ENCODE assay signal across 13 mouse cellular contexts in the genomic region with DNA sequence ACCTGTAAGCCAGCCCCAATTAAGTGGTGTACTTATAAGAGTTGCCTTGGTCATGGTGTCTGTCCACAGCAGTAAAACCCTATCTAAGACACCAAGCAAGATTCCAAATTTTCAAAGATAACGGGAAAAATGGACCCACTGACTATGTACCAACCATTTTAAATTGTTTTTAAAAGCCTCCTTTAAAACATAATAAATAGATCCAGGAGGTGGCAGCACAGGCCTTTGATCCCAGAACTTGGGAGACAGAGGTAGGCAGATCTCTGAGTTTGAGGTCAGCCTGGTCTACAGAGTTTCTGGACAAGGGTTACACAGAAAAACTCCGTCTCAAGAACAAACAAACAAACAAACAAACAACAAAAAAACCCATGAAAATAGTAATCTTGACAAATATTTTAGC. TPM values are rescaled to one million over a fixed set of nuclear protein-coding genes. Genes with fewer than 3 reads are reported as not detected.
DNase-seq lines count a peak whose midpoint lies in the region; ATAC-seq and TF ChIP-seq lines count a peak whose summit lies in the region.
"Had no signal": no experiment of that assay in that cellular context is flagged by ENCODE, and none has a peak within 500 bp of the region (broad histone marks: within the 10 kb centered on the region; RNA-seq: fewer than 3 reads in every experiment).

No protein-coding gene starts in this region.

- H3K4me2 ChIP-seq in kidney, embryonic 16.5 days (replicated peaks; ENCODE audit: low read depth, low read length) = no peak overlapping the region
- H3K4me2 ChIP-seq: embryonic facial prominence, embryonic 13.5 days; neural tube, embryonic 15.5 days had no signal

- WGBS in kidney, embryonic 16.5 days = 56% methylated on average over 2 of the region's 2 CpGs
- WGBS in lung, adult 2 months = 40% methylated on average over 2 of the region's 2 CpGs

- TF ChIP-seq CTCF in lung, adult 2 months (IDR thresholded peaks at IDR 0.05; ENCODE audit: insufficient read depth, low read length) = 0 out of 2 replicates have a peak, but pooled peaks have one; percentile 12

- no peak overlapping the region for H3K4me3 ChIP-seq in kidney, embryonic 16.5 days (ENCODE audit: low read length)
- no peak overlapping the region for H3K4me3 ChIP-seq in lung, adult 2 months (replicated peaks; ENCODE audit: extremely low read depth, low read depth, low read length)
- H3K4me3 ChIP-seq: embryonic facial prominence, embryonic 13.5 days; neural tube, embryonic 15.5 days had no signal

- H3K36me3 ChIP-seq in kidney, embryonic 16.5 days (ENCODE audit: insufficient read depth, low read length) = no peaks in the 10 kb centered on the region
- H3K36me3 ChIP-seq: embryonic facial prominence, embryonic 13.5 days; neural tube, embryonic 15.5 days had no signal

- no peak overlapping the region for H3K9ac ChIP-seq in kidney, embryonic 16.5 days (replicated peaks; ENCODE audit: low read length)
- H3K9ac ChIP-seq: embryonic facial prominence, embryonic 13.5 days; neural tube, embryonic 15.5 days had no signal

- no peak overlapping the region for H3K27ac ChIP-seq in kidney, embryonic 16.5 days (ENCODE audit: low read length)
- H3K27ac ChIP-seq: embryonic facial prominence, embryonic 13.5 days; neural tube, embryonic 15.5 days had no signal

- peak; percentile 8 to 39 for DNase-seq in cerebellum, postnatal 10 days
- DNase-seq in cerebellum, postnatal 4 days (ENCODE audit: low spot score in 2 of 2) = no peak
- DNase-seq in kidney, adult 9 months = peak; percentile 41
- no peak for DNase-seq in lung, adult 2 months
- DNase-seq in lung, postnatal 4 days = no peak
- peak; percentile 26 for DNase-seq in lung, postnatal 10 days
- DNase-seq in gastrocnemius, adult 8-10 months (ENCODE audit: low spot score in 2 of 2) = no peak
- DNase-seq: right cerebral cortex, postnatal 25 days; thymus, postnatal 4 days had no signal

- H3K27me3 ChIP-seq in kidney, embryonic 16.5 days (ENCODE audit: insufficient read depth, low read length) = no peaks in the 10 kb centered on the region
- H3K27me3 ChIP-seq: embryonic facial prominence, embryonic 13.5 days; neural tube, embryonic 15.5 days had no signal

- no peak for TF ChIP-seq POLR2A in lung, adult 2 months (IDR thresholded peaks at IDR 0.05; ENCODE audit: borderline replicate concordance, extremely low read depth, low read depth, low read length)

- no peaks in the 10 kb centered on the region for H3K4me1 ChIP-seq in kidney, embryonic 16.5 days (ENCODE audit: insufficient read depth, low read length)
- no peaks in the 10 kb centered on the region for H3K4me1 ChIP-seq in lung, adult 2 months (ENCODE audit: control insufficient read depth, insufficient read depth, low read length)
- H3K4me1 ChIP-seq: embryonic facial prominence, embryonic 13.5 days; neural tube, embryonic 15.5 days had no signal

- H3K9me3 ChIP-seq in kidney, embryonic 16.5 days (ENCODE audit: low read length) = no peaks in the 10 kb centered on the region
- H3K9me3 ChIP-seq: embryonic facial prominence, embryonic 13.5 days; neural tube, embryonic 15.5 days had no signal

- no peak for ATAC-seq in kidney, embryonic 16.5 days (ENCODE audit: low FRiP score, low TSS enrichment)
- ATAC-seq: intestine, embryonic 16.5 days had no signal

RNA-seq across cellular contexts. Expression of gene Atg14, which starts 11.2 kb away (rescaled TPM):
- polyA plus RNA-seq in kidney, embryonic 16.5 days (2015; fragmentation: Nextera tagmentation; extraction: Ambion mirVana) = 17.8 and 18.3 TPM in 2 replicates
- polyA plus RNA-seq in lung, adult 2 months (2012; rRNA removed) = 8.9 and 11.4 TPM in 2 replicates
- total RNA-seq in gastrocnemius, adult 8-10 months (2022) = 1 to 10 TPM; 7.4 to 9.8 (median 8.4) TPM

Comparison
In these comparisons a context has a peak if more than half of its experiments do, and no peak if none do; other contexts are left out.
1. DNase-seq: peak in cerebellum, postnatal 10 days (2 of 2), kidney, adult 9 months (single experiment) and lung, postnatal 10 days (single experiment); none in cerebellum, postnatal 4 days (0 of 2), lung, adult 2 months (single experiment), lung, postnatal 4 days (0 of 2) and gastrocnemius, adult 8-10 months (0 of 2).